Mouse (Mus musculus): Measurements from ENCODE around the gene Tm4sf5. TPM values are rescaled to one million over a fixed set of nuclear protein-coding genes. Genes with fewer than 3 reads are reported as not detected.
"Not testable (repeated sequence)": the region's sequence is repeated elsewhere in the genome, so short reads cannot be mapped to it uniquely, and the experiment has no call there.

Gene Tm4sf5
- polyA plus RNA-seq, 1 experiment from 2014 or later = 8.2 TPM

GRCm38 (mm10) chr11:70472716-70473115, 32.3 kb upstream of the Tm4sf5 start:
- Histone ChIP-seq H3K4me1 (ENCODE audit: control insufficient read depth, insufficient read depth, low read length) (no peaks in the 10 kb centered on the region), H3K9ac (ENCODE audit: low read depth, low read length) (no peak overlapping the region), H3K27me3 (ENCODE audit: control insufficient read depth, insufficient read depth, low read length) (no peaks in the 10 kb centered on the region), H3K4me2 (no peak overlapping the region), H3K27ac (ENCODE audit: low read depth, low read length) (no peak overlapping the region), H3K4me3 (ENCODE audit: low read depth, low read length) (no peak overlapping the region), H3K9me3 (replicated peaks; ENCODE audit: control insufficient read depth, low read length) (no peaks in the 10 kb centered on the region), H3K36me3 (ENCODE audit: control insufficient read depth, insufficient read depth, low read length) (no peaks in the 10 kb centered on the region)
- no peak for ATAC-seq (replicated peaks; ENCODE audit: insufficient number of reproducible peaks, low FRiP score, low TSS enrichment)

- WGBS (ENCODE audit: insufficient replicate concordance) = 83% methylated on average over 5 of the region's 5 CpGs
- H3K9ac ChIP-seq (ENCODE audit: low read depth, low read length); H3K36me3 ChIP-seq (ENCODE audit: control insufficient read depth, insufficient read depth, low read length); ATAC-seq (replicated peaks; ENCODE audit: insufficient number of reproducible peaks, low FRiP score, low TSS enrichment); H3K27me3 ChIP-seq (ENCODE audit: control insufficient read depth, insufficient read depth, low read length); H3K4me3 ChIP-seq (ENCODE audit: low read depth, low read length); H3K27ac ChIP-seq (ENCODE audit: low read depth, low read length); H3K4me1 ChIP-seq (ENCODE audit: control insufficient read depth, insufficient read depth, low read length); H3K9me3 ChIP-seq (replicated peaks; ENCODE audit: control insufficient read depth, low read length); H3K4me2 ChIP-seq: not testable (repeated sequence)
Measured at GRCm38 (mm10) chr11:70473291-70473690, 31.8 kb upstream of the Tm4sf5 start.

- H3K4me1 ChIP-seq (ENCODE audit: control insufficient read depth, insufficient read depth, low read length) = no peaks in the 10 kb centered on the region
- H3K27ac ChIP-seq (ENCODE audit: low read depth, low read length) = no peak overlapping the region
- H3K9ac ChIP-seq (ENCODE audit: low read depth, low read length) = no peak overlapping the region
- 64% methylated on average over 12 of the region's 12 CpGs for WGBS (ENCODE audit: insufficient replicate concordance)
- no peaks in the 10 kb centered on the region for H3K9me3 ChIP-seq (replicated peaks; ENCODE audit: control insufficient read depth, low read length)
- no peak overlapping the region for H3K4me2 ChIP-seq
- no peak overlapping the region for H3K4me3 ChIP-seq (ENCODE audit: low read depth, low read length)
- no peak for ATAC-seq (replicated peaks; ENCODE audit: insufficient number of reproducible peaks, low FRiP score, low TSS enrichment)
- no peaks in the 10 kb centered on the region for H3K36me3 ChIP-seq (ENCODE audit: control insufficient read depth, insufficient read depth, low read length)
- no peaks in the 10 kb centered on the region for H3K27me3 ChIP-seq (ENCODE audit: control insufficient read depth, insufficient read depth, low read length)
Measured at GRCm38 (mm10) chr11:70474872-70475534, 30.0 kb upstream of the Tm4sf5 start.

- WGBS (ENCODE audit: insufficient replicate concordance) = 52% methylated on average over 2 of the region's 2 CpGs
- Histone ChIP-seq H3K27ac (ENCODE audit: low read depth, low read length) (no peak overlapping the region), H3K4me3 (ENCODE audit: low read depth, low read length) (no peak overlapping the region), H3K4me1 (ENCODE audit: control insufficient read depth, insufficient read depth, low read length) (no peaks in the 10 kb centered on the region), H3K9ac (ENCODE audit: low read depth, low read length) (no peak overlapping the region), H3K4me2 (no peak overlapping the region), H3K36me3 (ENCODE audit: control insufficient read depth, insufficient read depth, low read length) (no peaks in the 10 kb centered on the region), H3K9me3 (replicated peaks; ENCODE audit: control insufficient read depth, low read length) (no peaks in the 10 kb centered on the region), H3K27me3 (ENCODE audit: control insufficient read depth, insufficient read depth, low read length) (no peaks in the 10 kb centered on the region)
- ATAC-seq (replicated peaks; ENCODE audit: insufficient number of reproducible peaks, low FRiP score, low TSS enrichment) = no peak
Measured at GRCm38 (mm10) chr11:70485498-70485897, 19.5 kb upstream of the Tm4sf5 start.

DNA sequence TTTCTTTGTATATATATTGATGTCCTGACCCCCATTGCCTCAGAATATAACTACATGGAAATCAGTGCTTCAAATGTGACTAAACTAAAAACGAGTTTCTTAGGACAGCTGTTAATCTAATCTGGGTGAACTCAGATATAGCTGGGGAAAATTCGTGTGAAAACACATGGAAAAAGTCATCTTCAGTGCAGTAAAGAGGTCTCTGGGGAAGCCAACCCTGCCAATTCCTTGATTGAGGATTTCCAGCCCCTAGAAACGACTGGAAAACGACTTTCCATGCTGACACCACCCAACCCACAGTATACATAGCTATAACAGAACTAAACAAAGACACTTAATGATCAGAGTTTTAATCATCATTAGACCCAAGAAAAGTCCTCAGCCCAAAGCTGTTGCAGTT, 17.2 kb upstream of the Tm4sf5 start:
- H3K9ac ChIP-seq (ENCODE audit: low read depth, low read length) = no peak overlapping the region
- no peaks in the 10 kb centered on the region for H3K36me3 ChIP-seq (ENCODE audit: control insufficient read depth, insufficient read depth, low read length)
- no peak overlapping the region for H3K27ac ChIP-seq (ENCODE audit: low read depth, low read length)
- no peak overlapping the region for H3K4me3 ChIP-seq (ENCODE audit: low read depth, low read length)
- H3K4me1 ChIP-seq (ENCODE audit: control insufficient read depth, insufficient read depth, low read length) = no peaks in the 10 kb centered on the region
- ATAC-seq (replicated peaks; ENCODE audit: insufficient number of reproducible peaks, low FRiP score, low TSS enrichment) = no peak
- 26% methylated on average over 4 of the region's 4 CpGs for WGBS (ENCODE audit: insufficient replicate concordance)
- no peak overlapping the region for H3K4me2 ChIP-seq
- no peaks in the 10 kb centered on the region for H3K27me3 ChIP-seq (ENCODE audit: control insufficient read depth, insufficient read depth, low read length)
- H3K9me3 ChIP-seq (replicated peaks; ENCODE audit: control insufficient read depth, low read length) = no peaks in the 10 kb centered on the region

DNA sequence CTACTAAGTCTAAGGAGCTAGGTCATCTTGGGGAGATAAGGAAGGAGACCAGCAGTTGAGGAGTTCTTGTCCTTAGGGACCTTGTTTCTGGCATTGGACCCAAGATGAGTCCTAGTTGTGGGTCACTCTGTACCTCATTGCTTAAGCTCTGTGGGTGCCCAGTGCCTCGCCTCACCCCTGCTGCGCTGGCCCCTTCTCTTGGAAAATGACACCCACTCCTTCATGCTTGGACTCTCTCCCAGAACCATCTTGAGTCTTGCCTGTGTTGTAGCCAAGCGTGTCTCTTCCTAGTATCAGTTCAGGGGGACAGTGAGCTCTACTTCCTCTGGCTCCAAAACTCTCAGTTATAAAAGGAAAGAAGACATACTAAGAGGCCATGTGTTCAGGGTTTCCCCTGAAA, 15.9 kb upstream of the Tm4sf5 start:
- no peak overlapping the region for H3K4me2 ChIP-seq
- no peaks in the 10 kb centered on the region for H3K4me1 ChIP-seq (ENCODE audit: control insufficient read depth, insufficient read depth, low read length)
- no peak for ATAC-seq (replicated peaks; ENCODE audit: insufficient number of reproducible peaks, low FRiP score, low TSS enrichment)
- no peaks in the 10 kb centered on the region for H3K27me3 ChIP-seq (ENCODE audit: control insufficient read depth, insufficient read depth, low read length)
- no peaks in the 10 kb centered on the region for H3K36me3 ChIP-seq (ENCODE audit: control insufficient read depth, insufficient read depth, low read length)
- no peak overlapping the region for H3K4me3 ChIP-seq (ENCODE audit: low read depth, low read length)
- no peak overlapping the region for H3K27ac ChIP-seq (ENCODE audit: low read depth, low read length)
- H3K9ac ChIP-seq (ENCODE audit: low read depth, low read length) = no peak overlapping the region
- whole genome bisulfite sequencing (ENCODE audit: insufficient replicate concordance) = 78% methylated on average over 3 of the region's 3 CpGs
- H3K9me3 ChIP-seq (replicated peaks; ENCODE audit: control insufficient read depth, low read length) = no peaks in the 10 kb centered on the region

- Histone ChIP-seq H3K4me1 (ENCODE audit: control insufficient read depth, insufficient read depth, low read length) (no peaks in the 10 kb centered on the region), H3K9me3 (replicated peaks; ENCODE audit: control insufficient read depth, low read length) (no peaks in the 10 kb centered on the region), H3K9ac (ENCODE audit: low read depth, low read length) (no peak overlapping the region), H3K4me3 (ENCODE audit: low read depth, low read length) (no peak overlapping the region), H3K27me3 (ENCODE audit: control insufficient read depth, insufficient read depth, low read length) (no peaks in the 10 kb centered on the region), H3K36me3 (ENCODE audit: control insufficient read depth, insufficient read depth, low read length) (no peaks in the 10 kb centered on the region), H3K4me2 (no peak overlapping the region), H3K27ac (ENCODE audit: low read depth, low read length) (no peak overlapping the region)
- WGBS (ENCODE audit: insufficient replicate concordance) = 82% methylated on average over 6 of the region's 6 CpGs
- ATAC-seq (replicated peaks; ENCODE audit: insufficient number of reproducible peaks, low FRiP score, low TSS enrichment) = no peak
Measured at GRCm38 (mm10) chr11:70489684-70490083, 15.4 kb upstream of the Tm4sf5 start.

- Histone ChIP-seq H3K27ac (ENCODE audit: low read depth, low read length) (no peak overlapping the region), H3K4me3 (ENCODE audit: low read depth, low read length) (no peak overlapping the region), H3K4me2 (no peak overlapping the region), H3K9ac (ENCODE audit: low read depth, low read length) (no peak overlapping the region), H3K27me3 (ENCODE audit: control insufficient read depth, insufficient read depth, low read length) (no peaks in the 10 kb centered on the region), H3K4me1 (ENCODE audit: control insufficient read depth, insufficient read depth, low read length) (no peaks in the 10 kb centered on the region), H3K36me3 (ENCODE audit: control insufficient read depth, insufficient read depth, low read length) (no peaks in the 10 kb centered on the region), H3K9me3 (replicated peaks; ENCODE audit: control insufficient read depth, low read length) (no peaks in the 10 kb centered on the region)
- 69% methylated on average over 14 of the region's 14 CpGs for WGBS (ENCODE audit: insufficient replicate concordance)
- ATAC-seq (replicated peaks; ENCODE audit: insufficient number of reproducible peaks, low FRiP score, low TSS enrichment) = no peak
Measured at GRCm38 (mm10) chr11:70499566-70500475, 5.2 kb upstream of the Tm4sf5 start.

DNA sequence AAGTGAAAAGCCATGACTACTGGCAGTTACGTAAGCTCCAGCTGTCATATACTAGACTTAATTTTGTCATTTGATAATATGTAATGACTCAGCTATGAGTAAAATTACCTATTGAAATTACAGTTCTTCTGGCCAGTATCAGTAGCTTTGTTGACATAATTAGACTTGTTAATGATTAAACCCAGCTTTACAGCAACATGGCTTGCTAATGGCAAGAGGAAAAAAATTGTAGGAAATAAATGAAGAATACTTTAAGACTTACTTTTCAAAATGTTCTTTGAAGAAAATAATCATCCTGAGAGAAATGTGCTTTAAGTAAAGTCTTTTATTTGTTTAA, 4.6 kb upstream of the Tm4sf5 start:
- Histone ChIP-seq H3K9ac (ENCODE audit: low read depth, low read length) (no peak overlapping the region), H3K27me3 (ENCODE audit: control insufficient read depth, insufficient read depth, low read length) (no peaks in the 10 kb centered on the region), H3K4me1 (ENCODE audit: control insufficient read depth, insufficient read depth, low read length) (no peaks in the 10 kb centered on the region), H3K36me3 (ENCODE audit: control insufficient read depth, insufficient read depth, low read length) (no peaks in the 10 kb centered on the region), H3K27ac (ENCODE audit: low read depth, low read length) (no peak overlapping the region), H3K4me2 (no peak overlapping the region), H3K4me3 (ENCODE audit: low read depth, low read length) (no peak overlapping the region), H3K9me3 (replicated peaks; ENCODE audit: control insufficient read depth, low read length) (no peaks in the 10 kb centered on the region)
- WGBS (ENCODE audit: insufficient replicate concordance) = 83% methylated on average over 1 of the region's 1 CpGs
- no peak for ATAC-seq (replicated peaks; ENCODE audit: insufficient number of reproducible peaks, low FRiP score, low TSS enrichment)
